Mouse (Mus musculus): ENCODE data around the gene Ror2. TPM values are rescaled to one million over a fixed set of nuclear protein-coding genes. Genes with fewer than 3 reads are reported as not detected.

Gene Ror2
- polyA plus RNA-seq, 1 experiment, result 5.9 TPM

- 27% methylated on average over 17 of the region's 17 CpGs for WGBS
- no peak overlapping the region for H3K27ac ChIP-seq (ENCODE audit: insufficient read depth, low read depth, low read length)
These were observed 185.9 kb downstream of the Ror2 start for GRCm38 (mm10) chr13:53099771-53100682.

GRCm38 (mm10) chr13:53096615-53097014, 189.3 kb downstream of the Ror2 start:
- 11% methylated on average over 8 of the region's 8 CpGs for WGBS
- Histone ChIP-seq H3K27me3 (ENCODE audit: control insufficient read depth, insufficient read depth, low read length) (peaks cover 5% of the 10 kb centered on the region; the same call in 1 of the 2 replicates), H3K4me3 (ENCODE audit: low read depth, low read length) (no peak overlapping the region), H3K36me3 (ENCODE audit: control insufficient read depth, insufficient read depth, low read length) (no peaks in the 10 kb centered on the region), H3K4me1 (ENCODE audit: control insufficient read depth, insufficient read depth, insufficient read length, low read length) (no peaks in the 10 kb centered on the region), H3K27ac (ENCODE audit: insufficient read depth, low read depth, low read length) (no peak overlapping the region)
- TF ChIP-seq POLR2A (IDR thresholded peaks at IDR 0.05; ENCODE audit: low read depth, low read length) (no peak), CTCF (IDR thresholded peaks at IDR 0.05; ENCODE audit: extremely low read depth, insufficient read length, insufficient replicate concordance, low read depth, low read length) (peak; percentile 97)

More at GRCm38 (mm10) chr13:53099771-53100682, 185.9 kb downstream of the Ror2 start:
- Histone ChIP-seq H3K4me3 (ENCODE audit: low read depth, low read length) (no peak overlapping the region), H3K4me1 (ENCODE audit: control insufficient read depth, insufficient read depth, insufficient read length, low read length) (no peaks in the 10 kb centered on the region), H3K27me3 (ENCODE audit: control insufficient read depth, insufficient read depth, low read length) (peaks cover 5% of the 10 kb centered on the region; the same call in 1 of the 2 replicates), H3K36me3 (ENCODE audit: control insufficient read depth, insufficient read depth, low read length) (no peaks in the 10 kb centered on the region)
- peak; percentile 17; the same call in 1 of the 2 replicates for TF ChIP-seq CTCF (IDR thresholded peaks at IDR 0.05; ENCODE audit: extremely low read depth, insufficient read length, insufficient replicate concordance, low read depth, low read length)
- TF ChIP-seq POLR2A (IDR thresholded peaks at IDR 0.05; ENCODE audit: low read depth, low read length), result no peak

GRCm38 (mm10) chr13:53095222-53095621, 190.7 kb downstream of the Ror2 start:
- TF ChIP-seq CTCF (IDR thresholded peaks at IDR 0.05; ENCODE audit: extremely low read depth, insufficient read length, insufficient replicate concordance, low read depth, low read length) (no peak), POLR2A (IDR thresholded peaks at IDR 0.05; ENCODE audit: low read depth, low read length) (no peak)
- peak overlapping the region; percentile 27; the same call in 1 of the 2 replicates for H3K4me3 ChIP-seq (ENCODE audit: low read depth, low read length)
- H3K27me3 ChIP-seq (ENCODE audit: control insufficient read depth, insufficient read depth, low read length), result peaks cover 5% of the 10 kb centered on the region; the same call in 1 of the 2 replicates
- no peaks in the 10 kb centered on the region for H3K36me3 ChIP-seq (ENCODE audit: control insufficient read depth, insufficient read depth, low read length)
- no peaks in the 10 kb centered on the region for H3K4me1 ChIP-seq (ENCODE audit: control insufficient read depth, insufficient read depth, insufficient read length, low read length)
- H3K27ac ChIP-seq (ENCODE audit: insufficient read depth, low read depth, low read length), result no peak overlapping the region
- 70% methylated on average over 17 of the region's 17 CpGs for WGBS

- WGBS, result 79% methylated on average over 8 of the region's 8 CpGs
- no peaks in the 10 kb centered on the region for H3K36me3 ChIP-seq (ENCODE audit: control insufficient read depth, insufficient read depth, low read length)
These were observed 191.3 kb downstream of the Ror2 start for GRCm38 (mm10) chr13:53094658-53095057.

GRCm38 (mm10) chr13:53093407-53093806, 192.5 kb downstream of the Ror2 start:
- Histone ChIP-seq H3K4me1 (ENCODE audit: control insufficient read depth, insufficient read depth, insufficient read length, low read length) (no peaks in the 10 kb centered on the region), H3K27ac (ENCODE audit: insufficient read depth, low read depth, low read length) (no peak overlapping the region), H3K36me3 (ENCODE audit: control insufficient read depth, insufficient read depth, low read length) (no peaks in the 10 kb centered on the region), H3K27me3 (ENCODE audit: control insufficient read depth, insufficient read depth, low read length) (peaks cover 5% of the 10 kb centered on the region; the same call in 1 of the 2 replicates), H3K4me3 (ENCODE audit: low read depth, low read length) (no peak overlapping the region)
- WGBS, result 56% methylated on average over 4 of the region's 4 CpGs
- no peak for TF ChIP-seq CTCF (IDR thresholded peaks at IDR 0.05; ENCODE audit: extremely low read depth, insufficient read length, insufficient replicate concordance, low read depth, low read length)
- TF ChIP-seq POLR2A (IDR thresholded peaks at IDR 0.05; ENCODE audit: low read depth, low read length), result no peak

More at GRCm38 (mm10) chr13:53094658-53095057, 191.3 kb downstream of the Ror2 start:
- no peak overlapping the region for H3K4me3 ChIP-seq (ENCODE audit: low read depth, low read length)
- no peak overlapping the region for H3K27ac ChIP-seq (ENCODE audit: insufficient read depth, low read depth, low read length)
- H3K27me3 ChIP-seq (ENCODE audit: control insufficient read depth, insufficient read depth, low read length), result peaks cover 5% of the 10 kb centered on the region; the same call in 1 of the 2 replicates
- TF ChIP-seq POLR2A (IDR thresholded peaks at IDR 0.05; ENCODE audit: low read depth, low read length) (no peak), CTCF (IDR thresholded peaks at IDR 0.05; ENCODE audit: extremely low read depth, insufficient read length, insufficient replicate concordance, low read depth, low read length) (no peak)
- H3K4me1 ChIP-seq (ENCODE audit: control insufficient read depth, insufficient read depth, insufficient read length, low read length), result no peaks in the 10 kb centered on the region

- Histone ChIP-seq H3K4me1 (ENCODE audit: control insufficient read depth, insufficient read depth, insufficient read length, low read length) (no peaks in the 10 kb centered on the region), H3K36me3 (ENCODE audit: control insufficient read depth, insufficient read depth, low read length) (no peaks in the 10 kb centered on the region), H3K27ac (ENCODE audit: insufficient read depth, low read depth, low read length) (no peak overlapping the region), H3K27me3 (ENCODE audit: control insufficient read depth, insufficient read depth, low read length) (no peaks in the 10 kb centered on the region), H3K4me3 (ENCODE audit: low read depth, low read length) (no peak overlapping the region)
- no peak for TF ChIP-seq CTCF (IDR thresholded peaks at IDR 0.05; ENCODE audit: extremely low read depth, insufficient read length, insufficient replicate concordance, low read depth, low read length)
- no peak for TF ChIP-seq POLR2A (IDR thresholded peaks at IDR 0.05; ENCODE audit: low read depth, low read length)
- WGBS, result 75% methylated on average over 23 of the region's 23 CpGs
These were observed 199.2 kb downstream of the Ror2 start for GRCm38 (mm10) chr13:53086552-53087282.

Measured in small intestine, adult 2 months (tissue).